Mouse (Mus musculus) forebrain, embryonic 15.5 days (tissue): Measurements from ENCODE around the gene Iah1. TPM values are rescaled to one million over a fixed set of nuclear protein-coding genes. Genes with fewer than 3 reads are reported as not detected.
A peak's percentile ranks its signal among the peaks of the same experiment; 100 is the strongest.

ENCODE experiments used
- ATAC-seq: fragments of 200-750 bp; cut with Nextera tagmentation; replicated peaks from 2 replicates; pipeline ENCODE4 v1.8.0; 2017; ENCODE audit warnings: mild to moderate bottlenecking, moderate TSS enrichment, moderate library complexity
- H3K27ac ChIP-seq: fragments of 300-500 bp; sonication (generic); replicated peaks from 2 replicates; pipeline ENCODE4 v1.5.1; 2015; ENCODE audit warnings: mild to moderate bottlenecking, inconsistent platforms
- H3K27me3 ChIP-seq: fragments of 300-500 bp; sonication (generic); 2 replicates; pipeline ENCODE4 v1.6.1; 2015; ENCODE audit warnings: inconsistent platforms
- H3K36me3 ChIP-seq: fragments of 300-500 bp; sonication (generic); 2 replicates; pipeline ENCODE4 v1.6.1; 2015; ENCODE audit warnings: mild to moderate bottlenecking, inconsistent platforms
- H3K4me1 ChIP-seq: fragments of 300-500 bp; sonication (generic); 2 replicates; pipeline ENCODE4 v1.6.1; 2015; ENCODE audit warnings: inconsistent platforms
- H3K4me2 ChIP-seq: fragments of 300-500 bp; sonication (generic); replicated peaks from 2 replicates; pipeline ENCODE4 v1.6.1; 2015; ENCODE audit warnings: mild to moderate bottlenecking, inconsistent platforms
- H3K4me3 ChIP-seq: fragments of 300-500 bp; sonication (generic); 2 replicates; pipeline ENCODE4 v1.5.1; 2015; ENCODE audit warnings: mild to moderate bottlenecking, inconsistent platforms
- H3K9ac ChIP-seq: fragments of 300-500 bp; sonication (generic); replicated peaks from 2 replicates; pipeline ENCODE4 v1.6.1; 2015; ENCODE audit warnings: mild to moderate bottlenecking, inconsistent platforms
- H3K9me3 ChIP-seq: fragments of 300-500 bp; sonication (generic); 2 replicates; pipeline ENCODE4 v1.6.1; 2016; ENCODE audit warnings: inconsistent platforms
- WGBS: fragments of 180-500 bp; shearing (Covaris S2); methylation state at CpG from one replicate; pipeline ENCODE4 v1.1.7; 2015; ENCODE audit warnings: mixed read lengths; 5-methylcytosine and 5-hydroxymethylcytosine counted together
- polyA plus RNA-seq: library from polyadenylated mRNA; unstranded; fragments of >200 nt; fragmentation: Nextera tagmentation; extraction: Ambion mirVana; gene quantifications from 2 replicates; pipeline ENCODE4 v1.2.1, GENCODE M21; 2015

The Iah1 gene
- polyA plus RNA-seq, 1 experiment from 2014 or later, result 44.3 TPM

DNA sequence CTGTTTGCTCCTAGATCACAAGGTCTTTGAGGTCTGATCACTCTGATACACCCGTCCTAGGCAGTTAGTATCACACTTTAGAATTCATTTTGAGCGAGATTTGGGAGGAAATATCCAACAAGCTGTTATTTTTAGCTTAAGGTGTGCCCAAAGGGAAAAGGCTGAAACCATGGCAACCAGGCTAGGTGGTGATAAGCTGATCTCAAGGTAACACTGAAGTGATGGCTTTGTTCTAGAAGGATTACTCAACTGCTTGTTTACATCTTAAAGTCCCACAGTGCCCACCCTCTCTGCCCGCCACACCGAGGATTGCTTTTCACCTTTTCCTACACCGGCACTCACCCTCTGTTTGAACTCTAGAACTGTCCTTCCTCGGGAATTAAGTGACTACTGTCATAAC, 26.5 kb upstream of the Iah1 start:
- Histone ChIP-seq H3K36me3 (peaks cover 45% of the 10 kb centered on the region), H3K9ac (no peak overlapping the region), H3K9me3 (no peaks in the 10 kb centered on the region), H3K4me2 (no peak overlapping the region), H3K27me3 (no peaks in the 10 kb centered on the region), H3K27ac (no peak overlapping the region), H3K4me1 (peaks cover 31% of the 10 kb centered on the region), H3K4me3 (no peak overlapping the region)
- no peak for ATAC-seq
- 83% methylated on average over 6 of the region's 6 CpGs for WGBS

GRCm38 (mm10) chr12:21298856-21299255, 17.3 kb upstream of the Iah1 start:
- Histone ChIP-seq H3K9me3 (no peaks in the 10 kb centered on the region), H3K4me2 (no peak overlapping the region), H3K27ac (no peak overlapping the region), H3K36me3 (peaks cover 93% of the 10 kb centered on the region), H3K4me3 (no peak overlapping the region), H3K4me1 (no peaks in the 10 kb centered on the region), H3K27me3 (no peaks in the 10 kb centered on the region), H3K9ac (no peak overlapping the region)
- 97% methylated on average over 11 of the region's 11 CpGs for whole genome bisulfite sequencing
- no peak for ATAC-seq

GRCm38 (mm10) chr12:21301324-21301723, 14.9 kb upstream of the Iah1 start:
- Histone ChIP-seq H3K4me3 (no peak overlapping the region), H3K9me3 (no peaks in the 10 kb centered on the region), H3K4me1 (no peaks in the 10 kb centered on the region), H3K36me3 (peaks cover 88% of the 10 kb centered on the region), H3K4me2 (no peak overlapping the region), H3K9ac (no peak overlapping the region), H3K27me3 (no peaks in the 10 kb centered on the region), H3K27ac (no peak overlapping the region)
- ATAC-seq, result no peak
- 90% methylated on average over 7 of the region's 7 CpGs for WGBS

DNA sequence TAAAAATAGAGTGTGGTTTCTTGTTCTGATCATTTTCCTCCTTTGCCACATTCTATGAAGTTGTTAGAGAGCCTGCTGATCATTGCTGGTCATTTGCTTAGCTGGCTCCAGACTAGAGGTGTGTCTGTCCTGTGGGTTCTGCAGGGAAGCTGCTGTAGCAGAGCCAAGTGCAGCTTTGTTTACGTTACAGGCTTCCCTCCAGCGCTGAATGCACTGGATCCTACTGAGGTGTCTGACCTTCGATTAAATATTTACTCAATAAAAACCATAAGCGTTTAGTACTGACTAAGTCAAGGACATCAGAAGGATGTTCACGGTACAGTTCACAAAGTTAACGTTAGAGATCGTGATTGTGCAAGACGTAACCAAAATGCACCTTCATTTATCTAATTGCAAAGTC, 14.3 kb upstream of the Iah1 start:
- H3K27me3 ChIP-seq, result no peaks in the 10 kb centered on the region
- no peak overlapping the region for H3K4me3 ChIP-seq
- peaks cover 87% of the 10 kb centered on the region for H3K36me3 ChIP-seq
- no peak overlapping the region for H3K4me2 ChIP-seq
- H3K9ac ChIP-seq, result no peak overlapping the region
- no peak for ATAC-seq
- no peaks in the 10 kb centered on the region for H3K9me3 ChIP-seq
- 92% methylated on average over 8 of the region's 8 CpGs for WGBS
- no peak overlapping the region for H3K27ac ChIP-seq
- H3K4me1 ChIP-seq, result no peaks in the 10 kb centered on the region

GRCm38 (mm10) chr12:21302361-21302783, 13.8 kb upstream of the Iah1 start:
- no peak for ATAC-seq
- 89% methylated on average over 5 of the region's 5 CpGs for WGBS
- peaks cover 87% of the 10 kb centered on the region for H3K36me3 ChIP-seq
- H3K4me3 ChIP-seq, result no peak overlapping the region
- H3K27ac ChIP-seq, result no peak overlapping the region
- no peak overlapping the region for H3K9ac ChIP-seq
- H3K4me2 ChIP-seq, result no peak overlapping the region
- no peaks in the 10 kb centered on the region for H3K27me3 ChIP-seq
- H3K4me1 ChIP-seq, result no peaks in the 10 kb centered on the region
- no peaks in the 10 kb centered on the region for H3K9me3 ChIP-seq

DNA sequence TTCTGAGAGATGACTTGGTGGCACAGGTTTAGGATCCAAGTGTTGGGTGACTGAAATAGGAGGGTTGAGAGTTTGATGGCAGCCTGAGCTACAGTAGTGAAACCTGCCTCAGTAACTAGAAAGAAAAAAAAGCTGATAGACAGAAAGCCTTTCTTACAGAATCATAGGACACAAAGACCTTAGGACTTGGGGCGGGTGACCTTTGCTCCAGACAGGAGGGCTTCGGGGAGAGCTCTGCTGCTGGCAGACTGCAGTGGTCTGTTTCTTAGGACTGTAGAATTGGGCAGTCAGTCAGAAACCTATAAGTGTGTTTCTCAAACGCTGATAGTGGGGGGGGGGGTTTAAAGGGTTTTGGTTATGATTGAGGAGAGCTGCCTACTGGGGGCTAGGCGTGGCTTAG, 10.4 kb upstream of the Iah1 start:
- Histone ChIP-seq H3K9me3 (no peaks in the 10 kb centered on the region), H3K36me3 (peaks cover 90% of the 10 kb centered on the region), H3K4me1 (no peaks in the 10 kb centered on the region), H3K4me3 (no peak overlapping the region), H3K27me3 (no peaks in the 10 kb centered on the region), H3K4me2 (no peak overlapping the region), H3K27ac (no peak overlapping the region), H3K9ac (no peak overlapping the region)
- 94% methylated on average over 4 of the region's 4 CpGs for WGBS
- ATAC-seq, result no peak

GRCm38 (mm10) chr12:21306721-21307120, 9.5 kb upstream of the Iah1 start:
- no peak overlapping the region for H3K4me3 ChIP-seq
- no peaks in the 10 kb centered on the region for H3K4me1 ChIP-seq
- H3K27me3 ChIP-seq, result no peaks in the 10 kb centered on the region
- H3K27ac ChIP-seq, result no peak overlapping the region
- no peaks in the 10 kb centered on the region for H3K9me3 ChIP-seq
- peaks cover 93% of the 10 kb centered on the region for H3K36me3 ChIP-seq
- H3K9ac ChIP-seq, result no peak overlapping the region
- 91% methylated on average over 4 of the region's 4 CpGs for WGBS
- H3K4me2 ChIP-seq, result no peak overlapping the region
- no peak for ATAC-seq

DNA sequence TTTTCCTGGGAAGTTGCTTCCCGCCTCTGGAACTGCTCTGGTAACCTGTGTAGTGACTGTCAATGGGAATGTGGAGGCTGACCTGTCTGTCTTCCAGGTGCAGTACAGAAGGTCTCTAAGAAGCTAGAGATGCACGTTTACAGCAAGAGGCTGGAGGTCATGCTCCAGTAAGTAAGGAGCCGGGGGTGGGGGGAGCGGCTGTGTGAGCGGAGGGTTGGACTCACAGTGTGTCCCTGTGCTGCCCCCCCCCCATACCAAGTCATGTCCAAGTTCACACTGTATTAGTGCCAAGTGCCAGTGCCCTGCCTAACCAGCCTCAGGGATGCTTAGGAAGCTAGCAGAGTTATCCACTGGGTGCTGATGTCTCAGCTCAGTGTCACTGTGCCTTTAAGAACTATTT, 4.0 kb upstream of the Iah1 start:
- Histone ChIP-seq H3K36me3 (peaks cover 77% of the 10 kb centered on the region), H3K4me2 (no peak overlapping the region), H3K9ac (no peak overlapping the region), H3K27ac (no peak overlapping the region), H3K4me3 (no peak overlapping the region), H3K4me1 (peaks cover 8% of the 10 kb centered on the region), H3K27me3 (no peaks in the 10 kb centered on the region), H3K9me3 (no peaks in the 10 kb centered on the region)
- WGBS, result 88% methylated on average over 5 of the region's 5 CpGs
- ATAC-seq, result no peak

DNA sequence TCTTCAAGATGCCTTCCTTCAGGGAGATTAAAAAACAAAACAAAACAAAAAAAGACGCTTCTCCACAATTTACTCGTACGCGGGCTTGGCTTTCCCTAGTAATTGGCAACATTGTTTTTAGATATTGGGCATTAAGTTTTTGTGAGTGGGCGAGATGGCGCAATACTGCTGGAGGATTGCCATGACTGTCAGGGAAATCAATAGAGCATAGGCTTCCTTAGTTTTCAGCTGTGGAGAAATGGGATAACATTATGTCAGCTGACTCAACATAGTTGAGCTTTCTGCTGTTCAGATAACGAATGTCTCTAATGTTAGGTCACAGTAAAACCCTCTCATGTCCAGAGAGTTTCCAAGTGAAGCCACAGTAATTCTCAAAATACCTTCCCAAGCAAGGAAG, 678 bp downstream of the Iah1 start:
- Histone ChIP-seq H3K27me3 (no peaks in the 10 kb centered on the region), H3K9ac (peak overlapping the region; percentile 77; the same call in 1 of the 2 replicates), H3K9me3 (no peaks in the 10 kb centered on the region), H3K4me1 (peaks cover 11% of the 10 kb centered on the region), H3K36me3 (peaks cover 37% of the 10 kb centered on the region), H3K27ac (no peak overlapping the region), H3K4me2 (peak overlapping the region; percentile 63), H3K4me3 (peak overlapping the region; percentile 71)
- WGBS, result 16% methylated on average over 7 of the region's 7 CpGs
- ATAC-seq, result no peak

DNA sequence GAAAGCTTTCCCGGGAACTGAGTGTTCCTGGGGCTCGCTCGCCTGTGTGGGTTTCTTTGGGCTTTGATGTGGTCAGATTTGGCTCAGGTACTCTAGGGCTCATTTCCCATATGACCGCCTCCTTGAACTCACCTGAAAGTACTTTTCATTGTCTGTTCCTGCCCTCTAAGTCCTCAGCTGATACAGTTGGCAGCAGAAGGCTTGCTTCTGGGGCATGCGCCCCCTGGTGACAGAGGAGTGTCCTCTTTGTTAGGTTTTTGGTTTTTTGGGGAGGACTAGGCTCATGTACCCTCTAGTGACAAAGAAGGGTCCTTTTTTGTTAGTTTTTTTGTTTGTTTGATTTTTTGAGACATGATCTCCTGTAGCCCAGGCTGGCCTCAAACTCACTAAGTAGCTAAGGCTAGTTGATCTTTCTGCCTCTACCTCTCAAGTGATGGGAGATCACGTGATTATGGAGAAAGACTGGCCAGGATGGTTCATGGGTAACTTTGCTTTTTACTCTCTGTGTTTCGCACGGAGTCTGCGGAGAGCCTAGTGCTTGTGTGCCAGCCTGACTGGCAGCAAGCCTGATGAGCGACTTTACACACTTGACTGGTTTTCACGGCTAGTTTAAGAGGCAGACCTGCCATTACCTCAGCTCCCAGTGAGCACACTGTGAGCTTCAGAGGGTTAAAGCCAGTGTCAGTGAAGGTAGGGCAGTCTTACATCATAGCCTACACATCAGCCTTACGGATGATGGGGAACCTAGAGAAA, 2.1 kb downstream of the Iah1 start:
- 67% methylated on average over 12 of the region's 12 CpGs for WGBS
- H3K4me2 ChIP-seq, result no peak overlapping the region
- no peak overlapping the region for H3K4me3 ChIP-seq
- peaks cover 11% of the 10 kb centered on the region for H3K4me1 ChIP-seq
- peaks cover 24% of the 10 kb centered on the region for H3K36me3 ChIP-seq
- no peaks in the 10 kb centered on the region for H3K9me3 ChIP-seq
- no peak for ATAC-seq
- no peak overlapping the region for H3K27ac ChIP-seq
- no peaks in the 10 kb centered on the region for H3K27me3 ChIP-seq
- no peak overlapping the region for H3K9ac ChIP-seq

- H3K4me3 ChIP-seq, result no peak overlapping the region
Measured at GRCm38 (mm10) chr12:21320317-21320716, 4.1 kb downstream of the Iah1 start.

GRCm38 (mm10) chr12:21321170-21321569, 5.0 kb downstream of the Iah1 start:
- H3K27ac ChIP-seq, result no peak overlapping the region
- no peak overlapping the region for H3K4me3 ChIP-seq
- H3K9ac ChIP-seq, result no peak overlapping the region
- peaks cover 27% of the 10 kb centered on the region for H3K36me3 ChIP-seq
- H3K4me1 ChIP-seq, result peaks cover 9% of the 10 kb centered on the region; the same call in 1 of the 2 replicates
- WGBS, result 82% methylated on average over 9 of the region's 9 CpGs
- H3K4me2 ChIP-seq, result no peak overlapping the region
- H3K27me3 ChIP-seq, result no peaks in the 10 kb centered on the region
- no peaks in the 10 kb centered on the region for H3K9me3 ChIP-seq
- no peak for ATAC-seq

More at GRCm38 (mm10) chr12:21320317-21320716, 4.1 kb downstream of the Iah1 start:
- Histone ChIP-seq H3K9me3 (no peaks in the 10 kb centered on the region), H3K4me1 (peaks cover 11% of the 10 kb centered on the region), H3K36me3 (peaks cover 20% of the 10 kb centered on the region), H3K27me3 (no peaks in the 10 kb centered on the region), H3K9ac (no peak overlapping the region), H3K27ac (no peak overlapping the region), H3K4me2 (no peak overlapping the region)
- ATAC-seq, result no peak
- 85% methylated on average over 4 of the region's 4 CpGs for WGBS

GRCm38 (mm10) chr12:21322296-21322695, 6.1 kb downstream of the Iah1 start:
- Histone ChIP-seq H3K27ac (no peak overlapping the region), H3K4me2 (no peak overlapping the region), H3K4me3 (no peak overlapping the region), H3K36me3 (peaks cover 35% of the 10 kb centered on the region), H3K4me1 (peaks cover 2% of the 10 kb centered on the region; the same call in 1 of the 2 replicates), H3K27me3 (no peaks in the 10 kb centered on the region), H3K9me3 (no peaks in the 10 kb centered on the region), H3K9ac (no peak overlapping the region)
- 84% methylated on average over 4 of the region's 4 CpGs for WGBS
- no peak for ATAC-seq
